Mouse (Mus musculus): ENCODE data around the gene Rbfox3.

- TF ChIP-seq CTCF (IDR thresholded peaks at IDR 0.05; ENCODE audit: extremely low read depth, insufficient read length, insufficient replicate concordance, low read depth, low read length) (no peak), POLR2A (IDR thresholded peaks at IDR 0.05; ENCODE audit: low read depth, low read length) (no peak)
These were observed 360.4 kb downstream of the Rbfox3 start for GRCm38 (mm10) chr11:118550773-118551520.

Measured in small intestine, adult 2 months (tissue).